Mouse (Mus musculus): ENCODE results near the gene Wnt5b.

GRCm38 (mm10) chr6:119399371-119399770, 144.8 kb downstream of the Wnt5b start:
- no peak for TF ChIP-seq POLR2A (IDR thresholded peaks at IDR 0.05; ENCODE audit: control insufficient read depth in 1 of 2, insufficient read depth in 1 of 2, low read depth in 1 of 2, low read length in 2 of 2, poor library complexity in 1 of 2)
- no peak for TF ChIP-seq CTCF (IDR thresholded peaks at IDR 0.05 in 2 of 3, conservative IDR thresholded peaks at IDR 0.05 in 1 of 3; ENCODE audit: control insufficient read depth in 1 of 3, insufficient read depth in 1 of 3, low read depth in 2 of 3, low read length in 3 of 3, poor library complexity in 1 of 3, severe bottlenecking in 1 of 3)
